Mouse (Mus musculus) mature B cell (primary cell): ENCODE data around the gene Blnk.

Source experiments
- in situ Hi-C: fragments of 300-500 bp; cut with MboI; formaldehyde crosslinking; loops from 2 replicates; pipeline ENCODE4 v1.14.3; 2019

The Blnk gene

DNA sequence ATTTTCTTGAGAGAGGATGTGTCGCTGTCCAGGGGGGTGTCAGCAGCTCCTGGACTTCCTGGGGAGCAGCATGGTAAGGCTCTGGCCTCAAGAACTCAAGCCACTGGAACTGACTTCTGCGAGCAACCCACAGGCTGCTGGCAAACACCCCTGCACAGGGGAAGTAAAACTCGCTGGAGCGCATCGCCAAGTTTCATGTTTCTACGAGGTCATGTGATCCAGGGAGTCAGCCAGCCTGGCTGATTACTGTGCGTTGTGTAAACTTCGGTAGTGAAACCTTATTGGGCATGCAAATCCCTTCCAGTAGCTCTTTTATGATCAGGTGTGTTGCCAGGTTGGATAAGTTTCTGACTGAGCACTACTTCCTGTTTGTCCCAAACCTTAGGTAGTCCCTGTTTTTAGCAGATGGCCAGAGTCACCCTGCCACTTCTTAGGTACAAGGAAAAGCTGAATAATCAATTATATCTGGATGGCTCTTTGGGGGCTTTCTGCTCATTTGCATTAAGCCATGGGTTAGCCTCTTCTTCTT, at the start of gene Blnk:
Gene Blnk, minus strand, starts transcription at position 479 of the 529 bp plus-strand sequence.
- in situ Hi-C loops: no loop called here

DNA sequence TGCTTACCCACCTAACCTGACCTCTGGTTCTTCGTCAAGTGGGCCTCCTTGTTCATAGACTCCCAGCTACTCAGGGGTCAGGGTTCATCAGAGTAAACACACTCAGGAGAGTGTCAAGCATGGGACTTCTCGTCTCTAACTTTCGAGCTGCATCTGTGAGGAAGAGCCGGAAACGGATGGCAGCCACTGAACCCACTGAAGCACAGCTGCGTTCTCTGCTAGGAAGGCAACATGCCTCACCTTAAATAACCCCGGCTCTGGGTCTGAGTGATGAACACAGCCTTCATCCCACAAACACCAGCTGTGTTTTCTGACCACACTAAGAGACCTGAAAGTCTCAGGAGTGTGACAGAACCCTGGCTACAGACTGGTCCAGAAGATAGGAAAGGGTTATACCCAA, 44.8 kb upstream of the Blnk start:
- in situ Hi-C loops: no loop called here

- in situ Hi-C loops: no loop called here
Observed at GRCm38 (mm10) chr19:41035809-41036551, 41.6 kb upstream of the Blnk start.

DNA sequence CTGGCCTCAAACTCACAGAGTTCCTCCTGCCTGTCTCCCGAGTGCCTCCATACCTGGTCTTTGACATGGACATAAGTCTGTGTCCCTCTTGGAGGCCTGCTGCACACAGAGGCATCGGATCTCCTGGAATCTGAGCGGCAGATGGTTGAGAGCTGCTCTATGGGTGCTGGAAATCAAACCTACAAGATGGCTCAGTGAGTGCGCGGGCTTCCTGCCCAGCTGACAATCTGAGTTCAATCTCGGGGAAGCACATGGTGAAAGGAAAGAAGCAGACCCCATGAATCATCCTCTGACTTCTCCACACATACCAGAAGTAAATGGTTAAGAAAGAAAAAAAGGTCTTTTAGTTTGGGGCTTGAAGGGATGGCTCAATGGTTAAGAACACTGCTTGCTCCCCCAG, 37.5 kb upstream of the Blnk start:
- in situ Hi-C loops: no loop called here

DNA sequence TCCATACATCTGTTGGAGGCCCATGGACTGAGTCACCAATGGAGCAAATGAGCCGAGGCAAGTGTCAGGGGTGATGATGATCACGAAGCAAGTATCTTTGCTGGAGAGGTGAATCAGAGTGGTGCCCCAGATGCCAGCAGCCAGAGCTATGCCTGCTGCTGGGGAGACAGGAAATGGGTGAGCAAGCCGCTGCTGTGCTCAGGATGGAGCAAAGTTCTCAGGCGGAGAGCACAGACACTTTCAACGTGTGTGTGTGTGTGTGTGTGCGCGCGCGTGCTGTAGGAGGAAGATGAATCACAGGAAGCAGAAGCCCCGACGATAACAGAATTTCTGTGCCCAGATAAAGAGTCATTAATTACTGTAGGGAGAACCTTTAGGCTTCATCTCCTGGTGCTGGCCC, 36.7 kb upstream of the Blnk start:
- in situ Hi-C loops: no loop called here

GRCm38 (mm10) chr19:41030161-41030560, 35.8 kb upstream of the Blnk start:
- in situ Hi-C loops: no loop called here

- in situ Hi-C loops: no loop called here
Observed at GRCm38 (mm10) chr19:41029219-41029618, 34.9 kb upstream of the Blnk start, which contains the start of gene Dntt. Gene Dntt, plus strand, starts transcription at chr19:41029275.

GRCm38 (mm10) chr19:41027601-41028000, 33.3 kb upstream of the Blnk start:
- in situ Hi-C loops: no loop called here

GRCm38 (mm10) chr19:41027024-41027423, 32.7 kb upstream of the Blnk start:
- in situ Hi-C loops: no loop called here

- in situ Hi-C loops: no loop called here
Observed at GRCm38 (mm10) chr19:41026551-41026950, 32.2 kb upstream of the Blnk start.

GRCm38 (mm10) chr19:41022244-41022643, 27.9 kb upstream of the Blnk start:
- in situ Hi-C loops: no loop called here

GRCm38 (mm10) chr19:41020537-41020936, 26.2 kb upstream of the Blnk start:
- in situ Hi-C loops: no loop called here

- in situ Hi-C loops: no loop called here
Observed at GRCm38 (mm10) chr19:41019164-41019675, 24.9 kb upstream of the Blnk start.

GRCm38 (mm10) chr19:41015951-41016716, 21.8 kb upstream of the Blnk start:
- in situ Hi-C loops: no loop called here

GRCm38 (mm10) chr19:41014003-41014402, 19.7 kb upstream of the Blnk start:
- in situ Hi-C loops: no loop called here

GRCm38 (mm10) chr19:41013591-41013990, 19.3 kb upstream of the Blnk start:
- in situ Hi-C loops: no loop called here

- in situ Hi-C loops: no loop called here
Observed at GRCm38 (mm10) chr19:41011676-41012075, 17.3 kb upstream of the Blnk start.

GRCm38 (mm10) chr19:41008674-41009395, 14.5 kb upstream of the Blnk start:
- in situ Hi-C loops: no loop called here

- in situ Hi-C loops: no loop called here
Observed at GRCm38 (mm10) chr19:41007733-41008132, 13.4 kb upstream of the Blnk start.

- in situ Hi-C loops: no loop called here
Observed at GRCm38 (mm10) chr19:41007326-41007725, 13.0 kb upstream of the Blnk start.

DNA sequence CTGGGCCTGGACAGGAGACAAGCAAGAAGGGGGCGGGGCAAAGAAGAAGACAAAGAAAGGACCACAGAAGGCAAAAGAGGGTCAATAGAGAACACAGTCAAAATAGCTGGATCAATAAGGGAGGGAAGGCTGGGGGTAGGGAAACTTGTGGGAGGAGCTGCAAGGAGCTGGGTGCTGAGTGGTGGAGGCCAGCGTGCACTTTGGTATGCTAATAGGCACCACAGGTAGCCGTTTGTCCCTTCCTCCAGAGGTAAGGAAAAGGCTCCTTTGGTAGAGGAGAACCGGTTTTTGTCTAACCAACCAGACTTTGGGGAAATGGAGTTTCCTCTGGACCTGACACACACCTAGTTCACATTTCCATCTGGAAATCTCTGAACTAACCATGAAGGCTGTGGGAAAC, 12.3 kb upstream of the Blnk start:
- in situ Hi-C loops: no loop called here

DNA sequence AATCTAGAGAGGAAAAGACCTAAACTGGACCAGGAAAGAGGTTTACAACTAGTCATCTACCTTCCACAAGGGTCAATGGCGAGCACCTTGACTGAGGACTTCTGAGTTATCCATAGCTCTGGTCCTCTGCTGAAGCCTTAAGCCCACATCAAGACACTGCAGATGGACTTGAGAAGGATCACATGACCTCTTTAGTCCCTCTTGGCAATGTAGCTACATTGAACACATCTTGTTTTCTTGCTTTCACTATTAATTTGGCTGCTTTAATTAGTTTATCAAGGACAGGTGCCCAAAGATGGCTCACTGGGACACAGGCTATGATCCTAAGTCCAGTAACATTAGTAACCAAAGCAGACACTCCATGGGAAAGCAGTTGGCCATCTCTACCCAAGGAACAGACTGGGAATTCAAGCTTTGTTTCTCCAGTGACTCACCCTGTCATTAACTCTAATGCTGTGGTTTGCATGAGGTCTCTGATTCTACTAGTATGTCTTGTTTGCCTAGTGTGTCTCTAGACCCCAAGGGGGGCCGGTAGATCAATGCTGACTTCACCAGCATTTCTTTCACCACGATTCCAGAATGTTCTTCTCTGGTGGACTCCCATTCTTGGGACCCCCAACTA, 9.5 kb upstream of the Blnk start:
- in situ Hi-C loops: no loop called here
